Mouse (Mus musculus) cortical plate, adult 2 months (tissue): Measurements from ENCODE around the gene Yjefn3. TPM values are rescaled to one million over a fixed set of nuclear protein-coding genes. Genes with fewer than 3 reads are reported as not detected.

Experiments used
- H3K27ac ChIP-seq: fragments of 200-500 bp; 2 replicates; pipeline ENCODE4 v1.5.1; 2012; ENCODE audit warnings: low read length, control low read depth, inconsistent platforms; ENCODE audit not compliant: insufficient read depth
- H3K4me1 ChIP-seq: fragments of 200-500 bp; 2 replicates; pipeline ENCODE4 v1.6.1; 2011; ENCODE audit warnings: low read length; ENCODE audit not compliant: control insufficient read depth, insufficient read depth
- H3K4me3 ChIP-seq: fragments of 200-500 bp; 2 replicates; pipeline ENCODE4 v1.5.1; 2011; ENCODE audit warnings: mild to moderate bottlenecking, low read length, control low read depth; ENCODE audit not compliant: insufficient read depth
- CTCF ChIP-seq: fragments of 200-500 bp; IDR thresholded peaks from 2 replicates; pipeline ENCODE4 v1.5.1; 2011; ENCODE audit warnings: mild to moderate bottlenecking, control low read depth, low read length; ENCODE audit not compliant: insufficient read depth; ENCODE audit errors: extremely low read depth
- POLR2A ChIP-seq: fragments of 200-500 bp; IDR thresholded peaks from 2 replicates; pipeline ENCODE4 v1.6.1; 2011; ENCODE audit warnings: mild to moderate bottlenecking, low read length, control low read depth; ENCODE audit not compliant: insufficient read depth; ENCODE audit errors: extremely low read depth
- polyA plus RNA-seq: library from polyadenylated mRNA; depleted of rRNA; stranded (reverse); fragments of >200 nt; gene quantifications from 2 replicates; pipeline ENCODE4 v1.2.3, GENCODE M21; 2012; rRNA removed

Gene Yjefn3
- polyA plus RNA-seq, 1 experiment, result 34.2 TPM

- TF ChIP-seq POLR2A (no peak), CTCF (no peak)
- no peaks in the 10 kb centered on the region for H3K4me1 ChIP-seq
- no peak overlapping the region for H3K4me3 ChIP-seq
- H3K27ac ChIP-seq, result no peak overlapping the region
These were observed 53.6 kb downstream of the Yjefn3 start for GRCm38 (mm10) chr8:69848951-69849350.

- Histone ChIP-seq H3K4me1 (no peaks in the 10 kb centered on the region), H3K27ac (no peak overlapping the region), H3K4me3 (no peak overlapping the region)
- TF ChIP-seq CTCF (no peak), POLR2A (no peak)
These were observed 55.1 kb downstream of the Yjefn3 start for GRCm38 (mm10) chr8:69847167-69848065.

Other genes with a start within 250 kb of the Yjefn3 start
- 2.7 and 2.9 TPM in 2 replicates for gene Zfp964, start 248.2 kb downstream of the Yjefn3 start, polyA plus RNA-seq
- 18.4 and 20.5 TPM in 2 replicates for gene Zfp869, start 192.0 kb downstream of the Yjefn3 start, polyA plus RNA-seq
- gene Zfp963, start 152.7 kb downstream of the Yjefn3 start, polyA plus RNA-seq, result 6.2 and 6.4 TPM in 2 replicates
- gene Gm20422, start 127.8 kb downstream of the Yjefn3 start, polyA plus RNA-seq, result 0.15 and 1.3 TPM in 2 replicates
- 49.2 and 51.6 TPM in 2 replicates for gene Atp13a1, start 111.5 kb downstream of the Yjefn3 start, polyA plus RNA-seq
- gene Zfp866, start 111.5 kb downstream of the Yjefn3 start, polyA plus RNA-seq, result 20.3 TPM in 2 replicates
- gene Gmip, start 94.0 kb downstream of the Yjefn3 start, polyA plus RNA-seq, result 15.7 and 16.1 TPM in 2 replicates
- 0.53 and 0.54 TPM in 2 replicates for gene Lpar2, start 80.3 kb downstream of the Yjefn3 start, polyA plus RNA-seq
- 32.0 and 35.4 TPM in 2 replicates for gene Pbx4, start 70.2 kb downstream of the Yjefn3 start, polyA plus RNA-seq
- gene Cilp2, start 15.0 kb downstream of the Yjefn3 start, polyA plus RNA-seq, result 0.89 and 1.4 TPM in 2 replicates
- gene Tssk6, start 528 bp downstream of the Yjefn3 start, polyA plus RNA-seq, result 0.29 and 0.40 TPM in 2 replicates
- 182 and 184 TPM in 2 replicates for gene Ndufa13, start 154 bp downstream of the Yjefn3 start, polyA plus RNA-seq
- gene Gatad2a, start 93.7 kb upstream of the Yjefn3 start, polyA plus RNA-seq, result 21.1 and 24.3 TPM in 2 replicates
- 80.5 and 86.1 TPM in 2 replicates for gene Mau2, start 140.0 kb upstream of the Yjefn3 start, polyA plus RNA-seq
- gene Sugp1, start 140.1 kb upstream of the Yjefn3 start, polyA plus RNA-seq, result 34.5 and 37.4 TPM in 2 replicates
- gene Tm6sf2, start 170.2 kb upstream of the Yjefn3 start, polyA plus RNA-seq, result 4.8 and 6.4 TPM in 2 replicates
- 65.4 and 69.9 TPM in 2 replicates for gene Hapln4, start 180.7 kb upstream of the Yjefn3 start, polyA plus RNA-seq
- gene Ncan, start 218.2 kb upstream of the Yjefn3 start, polyA plus RNA-seq, result 79.0 and 82.5 TPM in 2 replicates
- 22.5 and 25.2 TPM in 2 replicates for gene Nr2c2ap, start 228.6 kb upstream of the Yjefn3 start, polyA plus RNA-seq
- gene Rfxank, start 236.4 kb upstream of the Yjefn3 start, polyA plus RNA-seq, result 18.0 and 18.5 TPM in 2 replicates
- 107 and 108 TPM in 2 replicates for gene Borcs8, start 236.8 kb upstream of the Yjefn3 start, polyA plus RNA-seq
- 0.17 and 0.19 TPM in 2 replicates for gene Mef2b, start 237.0 kb upstream of the Yjefn3 start, polyA plus RNA-seq